Mouse (Mus musculus): ENCODE measurements around the gene Pik3ip1. TPM values are rescaled to one million over a fixed set of nuclear protein-coding genes. Genes with fewer than 3 reads are reported as not detected.

Pik3ip1 gene
- total RNA-seq, 2 experiments from 2014 or later = 11.0 to 15.8 TPM

- no peak for DNase-seq
Measured at GRCm38 (mm10) chr11:3379427-3379826, 49.2 kb downstream of the Pik3ip1 start.

GRCm38 (mm10) chr11:3381148-3381814, 51.1 kb downstream of the Pik3ip1 start:
- DNase-seq = no peak

- DNase-seq = no peak
Measured at GRCm38 (mm10) chr11:3382602-3383594, 52.7 kb downstream of the Pik3ip1 start.

GRCm38 (mm10) chr11:3386941-3387368, 56.8 kb downstream of the Pik3ip1 start:
- peak; percentile 91 for DNase-seq

- DNase-seq = no peak
Measured at GRCm38 (mm10) chr11:3387482-3388196, 57.4 kb downstream of the Pik3ip1 start.

- no peak for DNase-seq
Measured at GRCm38 (mm10) chr11:3389996-3390395, 59.8 kb downstream of the Pik3ip1 start.

GRCm38 (mm10) chr11:3390789-3391188, 60.6 kb downstream of the Pik3ip1 start:
- no peak for DNase-seq

- DNase-seq = no peak
Measured at GRCm38 (mm10) chr11:3392526-3392925, 62.3 kb downstream of the Pik3ip1 start.

Other genes with a start within 250 kb of the Pik3ip1 start
- gene Sfi1, start 136.9 kb upstream of the Pik3ip1 start, total RNA-seq (2021) = 10 to 100 TPM; 14.9 to 33.4 TPM
- 10 to 100 TPM; 32.9 to 38.2 TPM for gene Eif4enif1, start 128.0 kb upstream of the Pik3ip1 start, total RNA-seq (2021)
- 10 to 100 TPM; 47.3 to 52.0 TPM for gene Drg1, start 64.0 kb upstream of the Pik3ip1 start, total RNA-seq (2021)
- 10 to 100 TPM; 19.5 to 21.0 TPM for gene Patz1, start 41.5 kb upstream of the Pik3ip1 start, total RNA-seq (2021)
- gene Limk2, start 78.8 kb downstream of the Pik3ip1 start, total RNA-seq (2021) = 10 to 100 TPM; 18.0 to 20.6 TPM
- gene Rnf185, start 122.0 kb downstream of the Pik3ip1 start, total RNA-seq (2021) = 10 to 100 TPM; 19.6 to 21.3 TPM
- under 1 TPM in 1 of 2 experiments, not detected in 1; 0.09 TPM for gene Pla2g3, start 157.9 kb downstream of the Pik3ip1 start, total RNA-seq (2021)
- gene Inpp5j, start 174.4 kb downstream of the Pik3ip1 start, total RNA-seq (2021) = 1 to 10 TPM; 1.8 to 2.2 TPM
- 10 to 100 TPM; 44.4 to 56.3 TPM for gene Selenom, start 184.3 kb downstream of the Pik3ip1 start, total RNA-seq (2021)
- gene Smtn, start 210.2 kb downstream of the Pik3ip1 start, total RNA-seq (2021) = 100 to 1,000 TPM; 182 to 198 TPM